Mouse (Mus musculus): ENCODE data around the gene Cdkl2. TPM values are rescaled to one million over a fixed set of nuclear protein-coding genes. Genes with fewer than 3 reads are reported as not detected.

Gene Cdkl2
- total RNA-seq (2021) = 10 to 100 TPM; 36.4 to 37.4 TPM
- long read RNA-seq, experiment 1, full-length matches to known transcripts = 7 of 14 reads
- long read RNA-seq, experiment 1, partial matches to known transcripts = 3 of 14 reads
- long read RNA-seq, experiment 1, other reads (novel, unspliced or antisense) = 4 of 14 reads
- long read RNA-seq, experiment 2, full-length matches to known transcripts = 7 of 11 reads
- long read RNA-seq, experiment 2, partial matches to known transcripts = 1 of 11 reads
- long read RNA-seq, experiment 2, other reads (novel, unspliced or antisense) = 3 of 11 reads

DNA sequence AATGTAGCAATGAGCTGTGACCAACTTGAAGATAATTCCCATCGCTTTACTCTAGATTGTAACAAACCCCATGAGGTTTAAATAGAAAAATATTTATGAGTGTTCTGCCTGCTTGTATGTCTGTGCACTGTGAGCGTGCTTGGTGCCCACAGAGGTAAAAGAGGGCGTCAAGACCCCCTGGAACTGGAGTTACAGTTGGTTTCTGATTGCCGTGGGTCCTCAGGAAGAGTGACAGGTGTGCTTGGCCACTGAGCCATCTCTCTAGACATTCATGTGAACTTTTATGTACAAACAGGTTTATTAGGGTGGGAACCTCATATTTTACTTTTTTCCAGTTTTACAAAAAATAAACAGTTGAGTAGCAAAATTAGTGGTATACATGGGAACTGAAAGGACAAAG, at the start of gene Cdkl2:
Cdkl2 (minus strand) TSS at position 101 of the 400 bp plus-strand sequence.
- no peak for DNase-seq (ENCODE audit: low spot score in 2 of 2)

GRCm38 (mm10) chr5:92087469-92087868, 43.8 kb upstream of the Cdkl2 start:
- no peak for DNase-seq (ENCODE audit: low spot score in 2 of 2)

DNA sequence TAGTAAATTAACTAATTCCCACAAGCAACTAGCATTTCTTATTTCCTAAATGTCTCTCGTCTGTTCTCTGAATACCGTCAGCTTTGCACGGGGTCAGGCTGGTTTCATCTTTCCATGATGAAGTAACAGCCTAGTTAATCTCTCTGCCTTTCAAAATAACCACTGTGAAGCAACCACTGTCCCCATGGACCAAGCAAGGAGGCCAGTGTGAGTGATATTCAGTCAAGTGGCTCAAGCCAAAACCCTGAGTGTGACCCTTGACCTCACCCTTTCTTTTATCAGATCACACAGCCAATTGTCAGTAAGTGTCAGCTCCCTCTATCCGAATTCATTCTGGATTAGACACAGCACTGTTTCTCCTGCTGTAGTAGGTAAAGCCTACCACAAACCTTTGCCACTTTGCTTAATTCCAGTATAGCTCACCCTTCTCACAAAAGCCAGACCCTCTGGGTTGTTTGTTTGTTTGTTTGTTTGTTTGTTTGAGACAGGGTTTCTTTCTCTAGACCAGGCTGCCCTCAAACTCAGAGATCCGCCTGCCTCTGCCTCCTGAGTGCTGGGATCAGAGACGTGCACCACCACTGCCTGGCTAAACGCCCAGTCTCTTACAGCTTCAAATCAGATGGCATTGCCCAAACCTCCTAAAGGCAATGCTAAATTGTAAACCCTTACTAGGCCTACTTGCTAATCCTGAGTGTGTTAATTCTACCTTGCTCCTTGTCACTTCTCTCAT, 42.3 kb upstream of the Cdkl2 start:
- DNase-seq (ENCODE audit: low spot score in 2 of 2) = no peak

- no peak for DNase-seq (ENCODE audit: low spot score in 2 of 2)
Measured at GRCm38 (mm10) chr5:92085246-92085645, 41.6 kb upstream of the Cdkl2 start.

DNA sequence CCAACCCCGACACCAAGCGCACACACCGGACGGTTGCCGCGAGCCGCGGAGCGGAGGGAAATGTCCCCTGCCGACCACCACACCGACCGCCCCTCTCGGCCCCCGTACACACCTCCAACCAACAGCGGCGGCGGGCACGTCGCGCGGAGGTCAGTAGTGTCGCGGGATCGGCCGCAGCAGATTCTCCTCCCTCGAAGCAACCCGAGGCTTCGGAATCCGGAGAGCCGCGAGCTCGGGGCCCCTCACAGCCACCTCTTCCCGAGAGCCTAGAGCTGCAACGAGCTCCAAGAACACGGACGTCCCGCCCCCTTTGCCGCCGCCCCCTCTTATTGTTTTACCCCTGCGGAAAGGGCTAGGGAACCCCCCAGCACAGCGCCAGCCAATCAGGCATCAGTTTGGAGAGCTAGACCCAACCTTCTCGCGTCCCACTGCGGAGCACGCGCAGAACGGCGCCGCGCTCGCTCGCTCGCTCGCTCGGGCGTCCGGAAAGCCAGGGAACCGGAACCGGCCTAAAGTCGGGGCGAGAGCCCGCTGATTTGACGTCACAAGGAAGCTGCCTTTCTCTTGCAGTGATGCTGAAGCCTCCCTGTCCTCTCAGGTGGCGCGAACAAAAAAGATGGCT, 39.8 kb upstream of the Cdkl2 start, which contains the start of gene G3bp2:
G3bp2 (minus strand) TSS at position 303 of the 622 bp plus-strand sequence.
- peak; percentile 96 for DNase-seq (ENCODE audit: low spot score in 2 of 2)

DNA sequence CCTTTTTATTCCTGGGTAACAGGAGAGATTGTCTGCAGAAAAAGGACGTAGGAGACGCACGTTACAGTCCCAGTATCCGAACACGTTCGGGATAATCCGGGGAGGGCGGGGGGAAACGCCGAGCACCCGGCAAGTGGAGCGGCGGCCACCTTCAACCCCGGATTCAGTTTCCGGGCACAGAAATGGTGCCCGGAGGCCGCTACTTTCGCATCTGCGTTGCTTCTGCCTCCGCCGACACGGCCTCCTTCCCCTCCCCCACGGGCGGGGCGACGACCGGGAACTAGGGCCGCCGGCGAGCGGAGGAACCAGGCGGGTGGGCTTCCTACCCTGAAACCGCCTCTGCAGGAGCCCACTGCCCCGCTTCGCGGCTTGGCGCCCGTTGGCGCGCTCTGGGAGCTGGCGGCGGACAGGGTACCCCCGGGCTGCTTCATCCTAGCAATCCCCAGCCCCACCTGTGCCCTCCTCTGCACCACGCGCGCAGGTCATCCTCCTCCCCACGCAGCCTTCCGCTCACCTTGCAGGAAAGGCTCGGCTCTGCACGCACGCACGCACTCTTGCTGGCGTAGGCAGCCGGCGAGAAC, 39.2 kb upstream of the Cdkl2 start:
- DNase-seq (ENCODE audit: low spot score in 2 of 2) = peak; percentile 46 to 64

DNA sequence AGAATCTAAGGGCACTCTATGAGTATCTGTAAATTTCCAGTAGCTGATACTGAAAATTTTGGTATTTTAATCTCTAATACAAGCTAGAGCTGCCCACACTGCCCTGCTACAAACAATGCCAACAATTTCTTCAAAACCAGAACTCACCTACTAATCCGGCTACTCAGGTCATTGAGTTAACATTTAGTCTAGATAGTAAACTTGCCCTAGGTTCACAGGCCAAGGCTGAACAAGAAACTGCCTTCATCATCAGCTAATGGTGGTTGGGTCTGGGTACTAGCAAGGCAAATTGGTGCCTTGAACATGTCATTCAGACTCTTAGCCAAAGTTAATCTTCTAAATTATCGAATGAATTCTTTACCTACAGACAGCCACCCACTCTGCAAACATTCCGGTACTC, 37.6 kb upstream of the Cdkl2 start:
- no peak for DNase-seq (ENCODE audit: low spot score in 2 of 2)

DNA sequence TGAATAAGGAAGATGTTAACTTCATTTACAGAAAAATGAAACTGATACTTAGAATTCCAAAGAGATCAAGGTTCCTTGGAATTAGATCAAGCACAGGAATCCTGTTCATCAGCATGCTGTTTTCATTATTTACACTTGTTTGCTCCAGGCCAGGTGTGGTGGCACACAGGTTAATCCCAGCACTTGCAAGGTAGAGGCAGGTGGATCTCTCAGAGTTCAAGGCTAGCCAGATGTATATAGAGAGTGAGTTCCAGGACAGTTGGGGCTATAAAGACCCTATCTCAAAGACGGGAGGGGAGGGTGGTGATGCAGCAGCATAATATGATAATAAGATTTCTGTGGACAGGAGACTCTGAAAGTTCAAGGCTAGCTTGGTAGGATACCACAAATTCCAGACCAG, 36.7 kb upstream of the Cdkl2 start:
- DNase-seq (ENCODE audit: low spot score in 2 of 2) = no peak

GRCm38 (mm10) chr5:92079304-92079703, 35.6 kb upstream of the Cdkl2 start:
- DNase-seq (ENCODE audit: low spot score in 2 of 2) = no peak

DNA sequence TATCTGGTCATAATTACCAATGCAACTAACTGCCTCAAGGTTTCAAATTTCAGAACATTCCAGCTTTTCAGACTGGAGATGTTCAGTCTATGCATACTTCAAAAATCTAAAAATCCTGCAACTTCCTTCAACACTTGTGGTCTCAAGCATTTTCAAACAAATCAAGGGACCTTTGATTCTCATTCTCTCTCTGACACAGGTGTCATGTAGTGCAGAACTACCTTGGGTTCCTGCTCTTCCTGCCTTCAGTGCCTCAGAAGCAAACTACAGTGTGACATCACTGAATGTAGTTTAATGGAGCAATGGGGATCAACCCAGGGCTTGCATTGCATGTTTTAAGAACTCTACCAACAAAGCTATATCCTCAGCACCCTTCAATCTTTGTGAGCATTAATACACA, 35.1 kb upstream of the Cdkl2 start:
- DNase-seq (ENCODE audit: low spot score in 2 of 2) = no peak

GRCm38 (mm10) chr5:92076273-92076672, 32.6 kb upstream of the Cdkl2 start:
- no peak for DNase-seq (ENCODE audit: low spot score in 2 of 2)

DNA sequence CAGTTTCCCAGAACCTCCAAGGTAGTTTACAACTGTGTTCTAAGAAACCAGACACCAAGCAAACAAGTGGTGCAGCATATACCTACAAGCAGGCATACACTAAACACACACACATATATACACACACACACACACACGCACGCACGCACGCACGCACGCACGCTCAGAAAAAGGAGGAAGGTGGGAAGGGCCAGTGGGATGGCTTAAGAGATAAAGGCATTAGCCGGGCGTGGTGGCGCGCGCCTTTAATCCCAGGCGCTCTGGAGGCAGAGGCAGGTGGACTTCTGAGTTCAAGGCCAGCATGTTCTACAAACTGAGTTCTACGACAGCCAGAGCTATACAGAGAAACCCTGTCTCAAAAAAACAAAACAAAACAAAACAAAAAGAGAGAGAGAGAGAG, 30.4 kb upstream of the Cdkl2 start:
- no peak for DNase-seq (ENCODE audit: low spot score in 2 of 2)

DNA sequence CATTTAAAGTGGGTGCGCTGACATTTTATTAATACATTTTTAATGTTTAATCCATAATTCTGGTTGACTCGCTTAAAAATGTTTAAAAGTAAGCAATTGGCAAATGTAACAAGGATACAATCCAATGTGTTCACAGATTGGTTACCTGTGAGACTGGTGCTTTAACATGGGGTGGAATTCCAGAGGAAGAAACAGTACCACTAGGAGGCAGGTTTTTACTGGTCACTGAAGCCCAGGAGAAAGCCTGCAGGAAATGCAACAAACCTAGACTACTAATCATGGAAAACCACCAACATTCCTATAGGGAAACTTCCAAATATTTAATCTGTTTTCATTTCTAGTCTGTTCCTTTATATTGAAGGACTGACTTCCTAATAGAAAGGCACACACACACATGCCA, 19.5 kb upstream of the Cdkl2 start:
- DNase-seq (ENCODE audit: low spot score in 2 of 2) = no peak

- DNase-seq (ENCODE audit: low spot score in 2 of 2) = no peak
Measured at GRCm38 (mm10) chr5:92052866-92053265, 9.2 kb upstream of the Cdkl2 start.

DNA sequence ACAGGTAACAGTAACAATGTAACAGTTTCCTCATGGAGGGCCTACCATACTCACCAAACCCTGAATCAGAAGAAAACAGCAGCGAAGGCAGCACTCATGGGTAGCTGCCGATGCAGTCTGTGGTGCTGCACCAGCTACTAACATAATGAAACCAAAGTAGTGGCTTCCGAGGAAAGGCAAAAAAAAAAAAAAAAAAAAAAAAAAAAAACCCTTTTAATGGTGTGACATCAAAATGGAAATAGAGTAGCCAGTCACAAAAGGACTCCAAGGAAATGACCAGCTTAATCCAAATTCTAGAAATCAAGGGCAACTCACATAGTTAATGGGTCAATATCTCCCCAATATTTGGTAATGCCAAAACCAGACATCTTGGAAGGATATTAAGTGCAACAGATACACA, 6.7 kb upstream of the Cdkl2 start:
- DNase-seq (ENCODE audit: low spot score in 2 of 2) = no peak

GRCm38 (mm10) chr5:92042377-92043348, 1.0 kb downstream of the Cdkl2 start:
- DNase-seq (ENCODE audit: low spot score in 2 of 2) = peak; percentile 97 to 98

DNA sequence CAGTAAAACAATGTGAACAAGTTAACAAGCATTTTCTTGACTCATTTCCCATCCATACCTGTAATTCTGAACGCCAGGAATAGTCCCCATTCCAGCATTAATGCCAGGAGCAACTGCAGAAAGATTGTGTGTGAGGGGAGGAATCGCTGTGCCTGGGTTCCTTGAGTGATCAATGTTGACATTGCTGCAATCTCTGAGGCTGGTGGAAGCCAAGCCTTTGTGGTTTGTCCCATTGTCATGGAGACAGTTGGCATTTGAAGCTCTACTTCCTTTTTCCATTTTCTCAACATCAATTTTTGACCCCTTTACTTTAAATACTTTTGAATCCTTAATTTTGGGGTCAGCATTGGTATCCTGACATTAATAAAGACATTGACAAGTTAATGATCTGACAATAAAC, 23.7 kb downstream of the Cdkl2 start:
- DNase-seq (ENCODE audit: low spot score in 2 of 2) = no peak

DNA sequence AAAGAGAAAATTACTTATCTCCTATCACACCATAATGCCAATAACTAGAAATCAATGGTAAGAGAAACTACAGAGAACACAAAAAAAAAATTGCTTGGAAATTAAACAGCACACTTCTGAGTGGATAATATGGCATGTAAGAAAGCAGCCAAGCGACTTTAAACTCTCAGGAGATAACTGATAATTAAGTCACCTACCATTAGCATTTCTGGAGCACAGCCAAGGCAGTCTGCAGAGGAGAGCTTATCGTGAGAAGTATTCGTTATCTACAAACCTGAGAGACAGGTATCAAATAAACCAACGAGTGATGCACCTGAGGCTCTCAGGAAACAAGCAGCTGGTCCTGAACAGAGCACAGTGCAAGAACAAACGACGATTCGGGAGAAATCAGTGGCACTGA, 31.9 kb downstream of the Cdkl2 start:
- DNase-seq (ENCODE audit: low spot score in 2 of 2) = no peak

- no peak for DNase-seq (ENCODE audit: low spot score in 2 of 2)
Measured at GRCm38 (mm10) chr5:92009827-92010226, 33.9 kb downstream of the Cdkl2 start.

GRCm38 (mm10) chr5:92003011-92003410, 40.7 kb downstream of the Cdkl2 start:
- DNase-seq (ENCODE audit: low spot score in 2 of 2) = peak; percentile 13 to 14

DNA sequence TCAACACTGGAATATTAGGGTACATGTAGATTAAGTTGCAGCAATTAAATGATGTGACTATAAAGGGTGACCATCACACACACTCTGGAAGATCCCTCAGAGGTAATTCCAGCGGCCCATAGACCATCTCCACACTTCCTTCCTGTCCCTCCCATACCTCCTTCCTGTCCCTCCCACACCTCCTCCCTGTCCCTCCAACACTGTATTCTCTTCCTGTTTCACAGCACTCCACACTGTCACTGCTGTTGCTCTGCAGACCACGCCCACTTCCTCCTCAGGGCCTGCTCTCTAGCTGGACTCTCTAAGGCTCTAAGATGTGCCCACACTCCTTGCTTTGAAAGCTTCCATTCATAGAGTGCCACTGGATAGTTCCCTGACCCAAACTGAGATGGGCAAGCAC, 42.9 kb downstream of the Cdkl2 start:
- no peak for DNase-seq (ENCODE audit: low spot score in 2 of 2)

Measured in left cerebral cortex, adult 18-20 months (tissue).